Mouse (Mus musculus) inflammation-experienced regulatory T-cells, adult 6 months (primary cell): ENCODE results near the gene Prss35. TPM values are rescaled to one million over a fixed set of nuclear protein-coding genes. Genes with fewer than 3 reads are reported as not detected.

Source experiments
- ATAC-seq: one replicate; pipeline ENCODE4 v1.8.0; 2017
- polyA plus RNA-seq, 3 experiments: library from polyadenylated mRNA; unstranded; fragments of 100-300 nt; shearing (Covaris generic); gene quantifications; one replicate each; pipeline ENCODE4 v1.2.1; 2017

The Prss35 gene
- polyA plus RNA-seq, result not detected

GRCm38 (mm10) chr9:86742959-86743911 lies at the start of gene Prss35:
TSS of gene Prss35 (plus strand) at chr9:86743649.
- no peak for ATAC-seq

DNA sequence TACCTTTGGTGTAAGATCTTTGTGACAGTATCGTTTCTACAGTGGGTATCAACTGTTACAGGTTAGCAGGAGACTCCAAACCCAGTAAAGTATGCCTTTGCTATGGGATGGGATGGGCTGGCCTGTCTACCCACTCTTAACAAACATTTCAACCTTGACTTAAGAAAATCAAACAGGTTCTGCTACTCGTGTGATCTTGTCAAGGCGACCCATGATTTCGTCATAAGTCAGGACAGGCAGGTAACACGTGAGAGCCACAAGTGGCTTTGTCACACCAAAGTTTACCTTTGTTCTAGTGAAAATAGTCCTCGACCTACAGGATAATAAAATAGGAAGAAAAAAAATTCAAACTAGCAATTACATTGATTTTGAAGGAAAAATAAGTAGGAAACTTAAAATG lies 49.5 kb upstream of the Prss35 start:
- no peak for ATAC-seq

DNA sequence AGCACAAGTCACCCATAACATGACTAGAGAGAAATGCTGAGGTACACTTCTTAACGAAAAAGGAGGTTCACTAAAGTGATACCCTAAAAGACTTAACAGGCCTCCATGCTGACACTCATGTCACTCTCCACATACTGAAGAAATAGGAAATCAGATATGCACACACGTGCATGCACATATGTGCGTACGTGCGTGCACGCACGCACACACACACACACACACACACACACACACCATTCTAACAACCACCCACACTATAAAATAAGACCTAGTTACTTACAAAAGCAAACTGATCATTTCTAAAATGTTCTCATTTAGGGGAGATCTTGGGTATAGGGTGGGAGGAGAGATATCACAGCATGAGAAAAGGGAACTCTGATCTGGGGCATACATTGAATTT lies 48.8 kb upstream of the Prss35 start:
- ATAC-seq, result no peak

DNA sequence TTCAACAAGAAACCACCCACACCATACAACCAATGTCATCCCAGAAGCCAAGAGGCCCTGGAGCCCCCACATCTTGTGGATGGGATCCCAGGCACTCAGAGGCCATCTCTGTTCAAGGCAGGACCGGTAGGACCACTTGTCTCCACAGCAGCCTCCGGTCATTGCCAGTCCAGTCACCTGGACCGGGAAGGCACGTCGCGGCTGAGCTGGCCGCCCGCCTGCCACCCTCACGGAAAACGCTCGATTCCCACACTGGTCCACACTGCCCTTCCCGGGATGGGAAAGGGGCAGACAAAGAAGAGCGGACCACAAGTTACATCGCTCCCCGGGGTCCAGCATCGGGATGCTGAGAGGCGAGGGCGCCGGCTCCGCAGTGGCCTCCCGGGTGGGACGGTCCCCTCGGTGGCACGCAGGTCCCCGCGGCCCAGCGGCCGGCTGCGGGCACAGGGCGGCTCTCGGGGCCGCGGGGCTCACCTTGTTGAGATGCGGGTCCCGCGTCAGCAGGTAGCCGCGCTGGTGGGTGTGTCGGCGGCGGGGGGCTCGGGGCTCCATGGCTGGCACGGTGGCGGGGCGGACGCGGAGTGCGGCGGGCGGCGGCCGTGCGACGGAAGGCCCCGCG lies 48.1 kb upstream of the Prss35 start:
- ATAC-seq, result no peak

DNA sequence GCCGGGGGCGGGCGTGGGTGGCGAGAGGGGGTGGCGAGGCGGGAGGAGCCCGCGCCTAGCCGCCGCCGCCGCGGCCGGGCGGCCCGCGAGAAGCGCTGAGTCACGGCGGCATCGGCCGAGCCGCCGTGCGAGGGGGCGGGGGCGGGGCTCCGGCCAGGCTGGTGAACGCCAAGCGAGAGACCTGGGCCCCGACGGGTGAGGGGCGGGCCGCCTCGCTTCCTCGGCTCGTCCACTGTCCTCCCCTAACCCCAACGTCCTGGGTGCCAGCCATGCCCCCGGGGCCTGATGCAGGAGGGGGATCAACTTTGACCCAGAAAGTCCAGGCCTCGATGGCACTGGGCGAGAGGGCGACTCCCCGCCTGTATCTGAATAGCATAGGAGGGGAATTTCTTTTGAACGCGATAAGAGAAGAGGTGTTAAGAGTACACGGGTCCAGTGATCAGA lies 47.6 kb upstream of the Prss35 start, which contains the start of gene Me1:
Gene Me1 (minus strand): TSS at position 136 of the 444 bp plus-strand sequence.
- ATAC-seq, result no peak

GRCm38 (mm10) chr9:86701264-86701663 lies 42.2 kb upstream of the Prss35 start:
- ATAC-seq, result no peak

DNA sequence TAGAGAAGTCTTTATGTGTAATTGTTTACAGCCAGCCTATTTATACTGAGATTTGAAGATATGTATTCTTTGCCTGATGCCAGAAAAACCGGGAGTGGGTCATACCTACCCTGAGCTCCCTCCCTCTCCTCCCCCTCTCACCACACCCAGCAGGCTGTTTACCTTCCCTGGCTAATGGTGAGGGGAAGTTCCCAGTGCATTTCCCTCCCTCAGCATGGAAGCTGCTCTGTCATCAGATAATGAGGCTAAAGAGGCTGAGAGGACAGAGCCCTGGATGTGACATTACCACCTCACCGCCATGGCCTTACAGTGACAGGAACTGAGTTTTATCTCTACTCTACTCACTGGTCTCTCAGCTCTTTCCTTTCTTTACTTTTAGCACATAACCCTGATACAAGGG lies 41.6 kb upstream of the Prss35 start:
- ATAC-seq, result no peak

DNA sequence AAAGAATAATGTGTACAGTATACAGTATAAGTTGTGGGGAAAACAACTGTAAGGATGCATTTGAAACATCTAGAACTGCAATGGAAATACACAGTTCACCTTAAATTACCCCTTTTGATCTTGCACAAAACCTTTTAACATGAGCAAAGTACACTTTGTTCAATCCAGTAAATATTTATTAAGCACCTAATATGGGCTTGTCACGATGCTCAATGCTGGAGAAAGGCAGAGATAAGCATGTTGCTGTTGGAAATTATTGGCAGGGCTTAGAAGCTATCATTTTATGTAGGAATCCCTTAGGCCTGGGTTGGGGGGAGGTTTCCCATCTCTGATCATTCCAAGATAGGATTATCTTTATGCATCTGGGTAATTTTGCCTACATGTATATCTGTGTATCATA lies 36.0 kb upstream of the Prss35 start:
- no peak for ATAC-seq

DNA sequence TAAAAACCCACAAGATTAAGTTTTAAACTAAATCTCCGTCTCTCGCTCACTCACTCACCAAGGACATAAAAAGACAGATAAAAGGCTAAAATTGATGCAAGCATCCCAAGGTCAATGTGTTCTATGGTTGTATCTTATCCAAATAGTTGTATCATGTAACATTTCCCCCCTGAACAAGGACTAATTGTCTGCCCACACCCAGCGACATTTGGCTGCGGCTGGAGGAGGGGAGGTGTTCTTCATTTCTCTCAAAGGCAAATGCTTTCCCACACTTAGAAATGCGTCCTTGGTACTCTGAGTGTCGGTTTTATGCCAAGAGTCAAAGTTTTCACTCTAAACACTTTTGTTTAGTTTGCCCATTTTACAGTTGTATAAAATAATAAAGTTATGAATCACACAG lies 34.5 kb upstream of the Prss35 start:
- no peak for ATAC-seq

DNA sequence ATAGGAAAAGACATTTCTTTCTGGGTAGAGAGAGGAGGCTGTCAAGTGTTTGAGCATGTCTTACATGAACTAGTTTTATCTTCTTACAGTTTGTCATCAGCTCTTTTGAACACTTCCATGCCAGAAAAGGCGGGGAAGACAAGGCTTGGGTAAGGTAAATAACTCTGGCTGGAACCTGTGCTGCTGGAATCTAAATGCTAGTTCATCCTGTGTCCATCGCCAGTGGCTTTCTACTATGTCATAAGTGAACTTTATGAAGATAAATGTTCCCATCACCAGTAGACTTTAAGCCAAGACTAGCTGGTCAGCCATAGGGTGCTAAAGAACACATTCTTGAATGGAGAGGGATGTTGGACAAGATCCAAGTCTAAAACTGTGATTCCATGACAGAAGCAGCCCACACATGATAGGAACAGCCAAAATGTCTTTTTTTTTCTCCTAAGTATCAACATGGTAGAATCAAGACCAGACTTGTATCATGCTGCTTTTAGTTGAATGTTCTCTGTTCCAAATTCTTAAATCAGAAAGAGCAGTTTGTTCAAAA lies 33.3 kb upstream of the Prss35 start:
- no peak for ATAC-seq

- ATAC-seq, result no peak
Observed at GRCm38 (mm10) chr9:86712648-86713047, 30.8 kb upstream of the Prss35 start.

- no peak for ATAC-seq
Observed at GRCm38 (mm10) chr9:86714089-86714488, 29.4 kb upstream of the Prss35 start.

DNA sequence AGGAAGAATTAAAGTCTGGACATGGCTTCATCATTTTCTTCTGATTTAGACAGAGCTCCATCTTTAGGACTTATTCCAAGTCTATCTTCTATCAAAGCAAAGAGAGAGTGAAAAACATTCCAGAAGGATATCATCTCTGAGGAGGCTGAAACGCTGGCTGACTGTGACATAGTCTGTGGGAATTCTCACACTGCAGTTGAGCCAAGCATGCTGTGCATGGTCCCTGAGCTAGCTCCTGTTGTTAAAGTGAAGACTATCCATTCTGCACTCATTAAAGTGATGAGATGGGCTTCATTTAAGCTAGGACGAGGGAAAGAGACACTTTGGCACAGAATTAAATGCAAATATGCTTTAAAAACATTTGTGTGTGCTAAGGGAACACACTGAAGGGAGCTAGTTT lies 26.9 kb upstream of the Prss35 start:
- no peak for ATAC-seq

- no peak for ATAC-seq
Observed at GRCm38 (mm10) chr9:86717119-86717518, 26.3 kb upstream of the Prss35 start.

DNA sequence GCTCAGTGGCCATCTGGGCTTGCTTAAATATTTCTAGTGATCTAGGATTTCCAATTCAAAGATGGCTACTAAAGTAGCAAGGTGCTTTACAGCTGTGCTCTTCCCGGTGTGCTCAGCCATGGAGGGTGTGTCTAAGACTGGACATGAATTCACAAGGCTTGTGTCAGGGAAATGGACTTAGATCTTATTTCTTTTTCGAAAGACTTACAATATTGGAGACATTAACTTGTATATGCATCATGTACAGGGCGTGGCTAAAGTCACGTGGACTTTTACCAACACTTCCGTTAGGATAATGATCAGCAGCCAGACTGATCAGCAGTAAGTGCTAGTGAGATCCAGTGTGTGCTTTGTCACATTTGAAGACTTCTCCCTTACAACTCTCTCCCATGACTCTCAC lies 23.2 kb upstream of the Prss35 start:
- no peak for ATAC-seq

DNA sequence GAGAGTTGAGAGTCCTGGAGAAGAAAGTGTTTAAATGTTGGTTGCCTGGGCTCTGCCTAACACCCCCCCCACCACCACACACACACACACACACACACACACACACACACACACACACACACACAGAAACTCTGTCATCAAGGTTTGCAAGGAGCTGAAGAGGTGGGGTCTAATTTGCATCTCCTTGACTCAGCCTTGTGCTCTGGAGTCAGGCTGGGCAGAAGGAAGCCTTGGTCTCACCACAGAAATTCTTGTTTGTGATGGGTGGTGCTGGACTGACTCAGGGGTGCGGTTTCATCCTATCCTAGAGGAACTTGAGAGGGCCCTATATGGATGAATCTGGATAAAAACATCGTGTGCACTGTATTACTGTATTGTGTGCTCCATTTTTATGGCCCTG lies 22.7 kb upstream of the Prss35 start:
- ATAC-seq, result no peak

DNA sequence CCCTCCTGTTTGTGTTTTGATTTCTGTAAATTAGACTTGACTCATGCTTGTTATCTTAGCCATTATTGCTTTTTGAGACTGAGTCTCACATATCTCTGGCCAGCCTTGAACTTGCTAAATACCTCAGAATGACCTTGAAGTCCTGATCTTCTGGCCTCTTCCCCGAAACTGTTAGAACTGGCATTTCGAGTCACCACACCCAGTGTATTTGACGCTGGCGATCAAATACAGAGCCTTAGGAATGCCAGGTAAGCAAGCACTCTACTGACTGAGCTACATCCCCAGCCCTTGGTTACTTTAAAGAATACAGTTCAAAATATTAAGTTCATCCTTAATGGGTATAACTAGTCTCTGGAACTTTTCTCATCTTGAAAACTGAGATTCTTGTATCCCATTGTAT lies 18.4 kb upstream of the Prss35 start:
- no peak for ATAC-seq

DNA sequence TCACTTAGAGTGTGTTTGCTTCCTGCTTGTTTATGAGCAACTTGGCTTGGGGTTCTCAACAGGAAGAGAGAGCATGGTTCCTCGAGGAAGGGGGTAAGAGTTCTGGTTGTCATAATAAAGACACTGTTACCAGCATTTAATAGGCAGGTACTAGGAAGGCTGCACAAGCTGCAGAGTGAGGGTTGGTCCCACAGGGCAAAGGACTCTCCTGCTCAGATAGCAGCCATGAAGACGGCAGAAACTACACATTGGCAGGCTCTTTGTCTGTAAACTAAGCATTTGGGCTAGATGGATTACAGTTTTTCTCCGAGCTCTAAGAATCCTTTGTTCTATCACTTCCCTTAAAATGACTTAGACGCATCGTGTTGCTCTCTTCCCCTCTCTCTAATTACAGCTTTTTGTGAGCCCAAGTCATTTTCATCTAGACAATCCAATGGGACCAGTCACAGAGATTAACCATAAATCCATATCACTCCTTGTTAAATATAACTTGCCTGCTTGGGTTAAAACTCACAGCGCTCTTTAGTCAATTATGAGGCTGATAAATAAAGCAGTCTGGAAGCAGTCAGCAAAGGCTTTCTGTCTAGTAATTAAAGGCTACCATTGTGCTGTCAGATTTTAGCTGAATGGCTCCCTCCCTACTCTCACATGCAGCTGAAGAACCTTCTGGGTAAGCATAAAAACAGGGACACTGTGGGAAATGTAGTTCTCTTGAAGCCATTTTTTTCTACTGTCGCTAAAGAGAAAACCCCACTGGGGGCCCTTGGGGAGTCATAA lies 17.7 kb upstream of the Prss35 start:
- ATAC-seq, result no peak

- ATAC-seq, result no peak
Observed at GRCm38 (mm10) chr9:86726381-86726720, 17.1 kb upstream of the Prss35 start.

DNA sequence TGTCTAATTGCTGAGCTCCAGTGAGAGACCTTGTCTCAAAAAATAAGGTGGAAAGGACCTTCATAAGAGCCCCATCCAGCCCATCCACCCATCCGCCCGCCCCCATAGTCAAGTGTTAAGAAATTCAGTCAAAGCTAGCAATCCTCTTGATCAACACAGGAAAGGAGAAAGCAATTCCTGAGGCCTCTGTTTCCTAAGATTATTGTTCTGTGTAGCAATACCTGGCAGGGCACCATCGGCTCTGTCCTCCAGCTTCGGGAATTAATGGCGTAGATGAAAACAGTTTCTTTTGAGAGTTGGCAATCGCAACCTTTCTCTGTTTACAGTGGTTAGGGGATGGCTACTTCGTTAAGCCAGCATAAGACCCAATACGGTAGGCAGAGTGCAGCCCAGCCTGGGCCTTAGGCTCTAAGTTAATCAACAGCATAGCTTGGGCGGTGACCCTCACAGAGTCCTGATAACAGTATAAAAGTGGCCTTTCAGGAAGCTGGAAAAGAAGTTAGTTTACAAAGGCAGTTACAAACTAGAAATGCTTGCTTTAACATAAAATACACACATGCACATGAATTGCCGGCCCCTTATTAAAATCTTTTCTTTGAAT lies 15.1 kb upstream of the Prss35 start:
- no peak for ATAC-seq

DNA sequence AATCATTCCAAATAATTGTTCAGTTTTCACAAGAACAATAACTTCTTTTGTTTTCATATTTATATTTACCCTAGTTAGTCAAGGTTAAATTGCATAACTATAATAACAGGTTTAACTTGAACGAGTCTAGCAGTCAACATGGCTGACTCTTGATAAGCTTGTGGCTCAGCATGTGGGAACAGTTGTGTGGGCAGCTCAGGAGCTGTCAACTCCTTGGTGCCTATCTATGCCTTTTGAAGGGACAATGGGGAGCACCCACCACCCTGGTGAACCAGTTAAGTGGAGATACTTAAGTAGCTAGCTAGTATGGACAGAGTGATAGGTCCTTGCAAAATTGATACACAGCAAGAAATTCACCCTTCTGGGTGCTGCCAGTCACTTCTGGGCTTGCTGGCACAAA lies 14.4 kb upstream of the Prss35 start:
- no peak for ATAC-seq

- no peak for ATAC-seq
Observed at GRCm38 (mm10) chr9:86729811-86730210, 13.6 kb upstream of the Prss35 start.

GRCm38 (mm10) chr9:86734357-86734756 lies 9.1 kb upstream of the Prss35 start:
- no peak for ATAC-seq
